Mouse (Mus musculus): ENCODE measurements around the gene Mex3a.

The Mex3a gene

DNA sequence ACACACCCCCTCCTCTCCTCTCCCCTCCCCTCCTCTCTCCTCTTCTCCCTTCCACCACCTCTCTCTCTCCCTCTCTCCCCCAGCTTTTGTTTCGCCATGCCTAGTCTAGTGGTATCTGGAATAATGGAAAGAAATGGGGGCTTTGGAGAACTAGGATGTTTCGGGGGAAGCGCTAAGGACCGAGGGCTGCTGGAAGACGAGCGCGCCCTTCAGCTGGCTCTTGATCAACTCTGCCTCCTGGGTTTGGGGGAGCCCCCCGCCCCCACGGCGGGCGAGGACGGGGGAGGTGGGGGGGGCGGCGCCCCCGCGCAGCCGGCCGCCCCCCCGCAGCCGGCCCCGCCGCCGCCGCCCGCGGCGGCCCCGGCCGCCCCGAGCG is at the start of gene Mex3a:
Gene Mex3a (plus strand): TSS at position 97 of the 376 bp plus-strand sequence.
- DNase-seq (ENCODE audit: low spot score) = no peak

DNA sequence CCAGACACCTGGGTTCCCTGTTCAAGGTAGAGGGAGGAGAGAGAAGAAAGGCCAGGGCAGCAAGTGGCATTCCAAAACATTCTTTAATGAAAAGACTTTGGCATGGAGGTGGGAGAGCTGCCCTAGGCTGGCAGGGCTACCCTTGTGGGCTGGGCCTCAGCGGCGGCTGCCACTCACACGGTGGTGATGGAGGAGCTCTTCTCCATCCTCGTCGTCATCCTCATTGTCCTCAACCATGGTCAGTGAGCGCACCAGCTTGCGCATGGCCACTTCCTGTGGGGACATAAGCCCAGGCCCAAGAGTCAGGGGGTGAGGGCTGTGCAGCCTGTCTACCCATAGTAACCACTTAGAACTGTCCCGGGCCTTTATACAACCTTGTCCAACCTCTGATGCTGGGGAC is 49.1 kb upstream of the Mex3a start:
- no peak for DNase-seq (ENCODE audit: low spot score)

DNA sequence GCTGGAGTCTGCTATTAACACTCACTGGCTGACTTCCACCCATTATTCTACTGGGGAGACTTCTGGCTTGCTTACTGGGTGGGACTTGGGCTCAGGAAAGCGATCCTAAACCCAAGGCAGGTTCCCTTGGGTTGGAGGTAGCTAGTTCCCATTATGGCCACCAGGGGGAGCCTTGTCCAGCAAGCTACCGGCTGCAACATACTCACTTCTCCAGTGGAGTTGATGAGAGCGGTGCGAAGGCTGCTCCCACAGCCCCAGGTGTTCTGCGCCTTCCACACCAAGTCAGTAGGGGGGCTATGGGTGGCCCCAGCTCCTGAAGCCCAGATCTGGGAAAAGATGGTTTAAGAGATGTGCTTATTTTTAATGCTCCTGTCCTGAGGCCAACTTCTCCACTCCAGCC is 48.6 kb upstream of the Mex3a start:
- DNase-seq (ENCODE audit: low spot score) = peak; percentile 78

DNA sequence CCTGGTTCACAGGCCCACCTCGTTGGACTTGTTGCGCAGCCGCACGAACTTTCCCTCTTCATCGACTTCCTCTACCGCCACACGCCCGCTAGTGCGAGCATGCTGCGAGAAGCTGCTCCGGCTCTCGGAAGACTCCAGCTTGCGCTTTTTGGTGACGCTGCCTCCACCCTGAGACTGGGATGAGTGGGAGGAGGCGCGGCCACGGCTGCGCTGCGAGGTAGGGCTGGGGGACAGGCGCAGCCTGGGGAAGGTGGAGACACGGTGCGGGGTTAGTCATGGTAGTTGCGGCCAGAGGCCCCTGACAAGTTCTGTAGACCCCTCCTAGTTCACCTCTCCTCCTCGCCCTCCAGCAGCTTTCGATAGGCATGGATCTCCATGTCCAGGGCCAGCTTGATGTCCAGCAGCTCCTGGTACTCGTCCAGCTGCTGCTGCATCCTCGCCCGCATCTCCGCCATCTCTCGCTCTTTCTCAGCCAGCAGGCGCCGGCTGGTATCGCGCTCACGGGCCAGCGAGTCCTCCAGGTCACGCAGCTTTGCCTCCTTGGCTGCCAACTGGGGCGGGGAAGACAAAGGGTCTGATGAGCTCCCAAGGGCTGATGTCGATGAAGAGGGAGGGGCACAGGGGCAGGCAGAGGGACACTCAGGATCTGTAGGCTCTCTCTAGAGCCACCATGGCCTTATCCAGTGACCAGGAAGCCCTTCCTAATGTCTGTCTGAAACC is 47.4 kb upstream of the Mex3a start:
- DNase-seq (ENCODE audit: low spot score) = peak; percentile 59

DNA sequence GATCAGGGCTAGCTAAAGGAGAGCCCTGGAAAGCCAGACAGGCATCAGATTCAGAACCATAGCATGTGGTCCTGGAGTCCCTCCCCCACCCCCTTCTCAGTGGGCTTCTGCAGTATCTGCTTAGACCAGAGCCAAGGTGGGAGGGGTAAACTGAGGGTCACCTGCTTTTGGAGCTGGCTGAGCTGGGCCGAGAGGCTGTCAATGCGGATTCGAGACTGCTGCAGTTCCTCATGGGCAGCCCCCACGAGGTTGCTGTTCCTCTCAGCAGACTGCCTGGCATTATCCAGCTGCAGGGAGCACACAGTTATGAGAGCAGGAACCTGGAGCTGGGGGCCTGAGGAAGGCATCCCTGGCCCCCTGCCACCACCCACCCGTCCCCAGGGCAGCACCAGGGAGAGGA is 46.2 kb upstream of the Mex3a start:
- DNase-seq (ENCODE audit: low spot score) = no peak

DNA sequence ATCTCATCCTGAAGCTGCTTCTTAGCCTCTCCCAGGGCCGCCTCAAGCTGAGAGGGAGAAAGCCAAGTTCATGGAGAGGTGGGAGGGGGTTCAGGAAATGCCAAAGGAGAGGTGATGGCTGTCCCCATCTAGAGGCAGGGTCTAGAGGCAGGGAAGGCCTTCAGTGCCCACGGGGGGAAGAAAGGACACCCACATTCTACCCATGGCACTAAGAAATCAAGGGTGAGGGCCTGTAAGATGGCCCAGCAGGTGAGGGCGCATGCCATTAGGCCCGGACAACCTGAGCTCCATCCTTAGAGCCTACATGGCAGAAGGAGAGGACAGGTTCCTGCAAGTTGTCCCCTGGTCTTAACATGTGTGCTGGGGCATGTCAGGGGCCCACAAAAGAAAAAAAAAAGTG is 45.3 kb upstream of the Mex3a start:
- no peak for DNase-seq (ENCODE audit: low spot score)

DNA sequence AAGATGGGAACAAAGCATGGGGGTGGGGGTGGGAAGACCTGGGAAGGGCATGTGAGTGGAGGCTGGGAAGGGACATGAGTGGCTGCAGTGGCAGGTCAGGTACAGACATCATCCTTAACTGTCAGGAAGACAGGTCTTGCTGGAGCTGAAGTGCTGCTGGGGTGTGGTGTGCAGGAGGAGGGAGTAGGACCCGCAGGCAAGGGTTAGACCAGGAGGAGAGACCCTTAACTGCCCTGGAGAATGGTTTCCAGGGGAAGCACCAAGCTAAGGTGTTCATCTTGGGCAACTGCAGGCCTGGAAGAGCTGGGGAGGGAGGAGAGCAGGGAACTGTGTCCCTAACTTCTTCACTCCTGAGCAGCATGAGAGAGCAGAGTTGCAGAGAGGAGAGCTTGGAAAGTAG is 44.8 kb upstream of the Mex3a start:
- no peak for DNase-seq (ENCODE audit: low spot score)

DNA sequence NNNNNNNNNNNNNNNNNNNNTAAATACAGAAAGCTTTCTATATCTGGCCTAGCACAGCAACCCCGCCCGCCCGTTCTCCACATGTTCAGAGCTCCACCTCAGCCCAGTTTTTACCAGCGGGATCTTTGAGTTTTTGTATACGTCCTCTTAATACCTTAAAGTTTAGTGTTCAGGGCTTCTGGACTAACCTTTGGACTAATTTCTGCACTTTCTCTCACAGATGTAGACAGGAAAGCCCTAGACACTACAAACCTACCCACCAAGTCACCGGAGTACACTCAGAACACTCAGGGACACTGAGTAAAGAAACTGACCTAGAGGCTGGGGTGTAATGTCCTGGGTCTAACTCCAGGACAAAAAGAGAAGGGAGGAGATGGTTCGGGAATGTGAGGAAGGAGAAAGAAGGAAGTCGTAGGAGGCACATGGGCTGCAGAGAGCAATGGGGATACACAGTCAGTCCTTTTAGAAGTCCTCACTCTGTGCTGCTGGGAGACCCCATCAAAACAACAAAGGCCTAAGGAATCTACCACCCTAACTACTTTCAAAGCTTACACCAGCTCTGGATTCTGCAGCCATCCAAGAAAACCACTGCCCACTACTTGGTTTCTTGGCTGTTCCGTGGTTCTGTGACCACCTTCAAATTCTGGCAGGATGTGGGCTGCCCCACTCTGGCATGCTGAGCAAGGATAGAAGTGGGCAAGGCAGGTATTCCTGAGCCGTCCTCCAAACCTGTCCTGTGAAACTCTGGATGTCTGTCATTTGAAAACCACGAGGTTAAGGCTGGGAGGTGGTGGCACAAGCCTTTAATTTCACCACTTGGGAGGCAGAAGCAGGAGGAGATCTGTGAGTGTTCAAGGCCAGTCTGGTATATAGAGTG is 38.3 kb upstream of the Mex3a start:
- no peak for DNase-seq (ENCODE audit: low spot score)

DNA sequence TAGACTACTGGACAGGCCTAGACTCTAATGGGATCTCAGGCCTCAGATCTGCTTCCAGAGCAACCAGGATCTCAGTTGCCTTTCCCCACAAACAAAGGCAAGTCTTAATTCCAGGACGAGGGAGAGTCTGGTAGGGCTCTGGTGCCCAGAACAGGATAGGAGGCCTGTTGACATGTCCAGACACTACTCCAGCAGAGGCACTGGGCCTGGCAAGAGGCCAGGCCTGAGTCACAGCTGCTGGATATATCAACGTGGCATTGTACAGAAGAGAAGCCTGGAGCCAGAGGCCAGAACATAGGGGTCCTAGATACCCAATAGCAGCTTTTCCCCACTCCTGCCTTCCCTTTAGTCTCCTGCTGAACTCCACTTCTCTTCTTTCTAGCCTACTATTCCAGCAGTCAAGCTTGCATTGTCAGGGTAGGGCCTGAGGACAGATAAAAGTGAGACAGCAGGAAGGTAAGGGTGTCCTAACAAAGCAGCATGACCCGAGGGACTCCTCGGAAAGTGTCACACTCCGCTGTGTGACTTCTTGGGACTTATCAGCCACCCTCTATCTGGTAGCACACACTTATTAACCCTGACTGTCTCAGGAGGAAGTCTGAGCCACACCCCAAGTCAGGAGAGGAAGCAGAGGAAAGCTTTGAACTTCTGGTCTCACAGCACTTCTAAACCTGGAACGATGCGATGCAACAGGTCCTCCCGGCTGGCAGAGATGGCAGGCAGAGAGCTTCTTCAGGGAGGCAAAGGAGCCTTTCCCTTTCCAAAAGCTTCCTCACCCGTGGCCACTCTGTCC is 37.2 kb upstream of the Mex3a start:
- no peak for DNase-seq (ENCODE audit: low spot score)

DNA sequence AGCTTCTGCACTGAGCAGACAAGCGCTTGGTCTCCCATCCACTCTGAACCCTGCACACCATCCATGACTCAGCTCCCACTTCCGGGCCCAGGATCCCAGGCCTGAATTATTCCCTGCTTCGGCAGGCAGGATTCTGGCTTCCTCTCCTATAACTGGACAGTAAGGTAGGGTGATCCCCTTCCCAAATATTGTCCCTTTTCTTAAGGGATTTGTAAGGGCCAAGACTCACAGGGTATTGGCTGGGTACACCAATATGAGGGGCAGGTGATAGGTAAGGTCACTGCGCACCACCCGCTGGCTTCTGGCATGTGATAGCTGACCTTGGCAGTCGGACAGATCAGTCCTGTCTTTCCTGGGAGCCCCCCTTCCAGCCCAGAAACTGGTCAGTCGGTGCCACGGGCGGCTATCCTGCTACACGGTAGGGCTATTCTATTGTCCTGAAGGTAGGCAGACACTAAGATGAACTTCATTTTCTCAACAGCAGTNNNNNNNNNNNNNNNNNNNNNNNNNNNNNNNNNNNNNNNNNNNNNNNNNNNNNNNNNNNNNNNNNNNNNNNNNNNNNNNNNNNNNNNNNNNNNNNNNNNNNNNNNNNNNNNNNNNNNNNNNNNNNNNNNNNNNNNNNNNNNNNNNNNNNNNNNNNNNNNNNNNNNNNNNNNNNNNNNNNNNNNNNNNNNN is 36.3 kb upstream of the Mex3a start:
- DNase-seq (ENCODE audit: low spot score) = no peak

DNA sequence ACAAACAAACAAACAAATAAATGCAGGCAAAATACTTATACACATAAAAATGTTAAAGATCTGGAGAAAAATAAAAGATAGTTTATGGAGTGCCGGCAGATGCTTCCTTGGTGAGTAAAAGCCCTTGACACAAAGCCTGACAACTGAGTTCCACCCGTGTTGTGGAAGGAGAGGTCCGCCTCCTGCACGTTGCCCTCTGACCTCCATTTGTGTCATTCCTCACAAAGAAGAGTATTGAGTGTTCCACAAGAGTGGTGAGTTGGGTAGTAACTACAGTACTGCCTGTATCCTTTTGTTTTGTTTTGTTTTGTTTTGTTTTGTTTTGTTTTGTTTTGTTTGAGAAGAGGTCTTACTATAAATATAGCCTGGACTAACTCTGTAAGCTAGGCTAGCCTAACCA is 32.6 kb upstream of the Mex3a start:
- DNase-seq (ENCODE audit: low spot score) = no peak

DNA sequence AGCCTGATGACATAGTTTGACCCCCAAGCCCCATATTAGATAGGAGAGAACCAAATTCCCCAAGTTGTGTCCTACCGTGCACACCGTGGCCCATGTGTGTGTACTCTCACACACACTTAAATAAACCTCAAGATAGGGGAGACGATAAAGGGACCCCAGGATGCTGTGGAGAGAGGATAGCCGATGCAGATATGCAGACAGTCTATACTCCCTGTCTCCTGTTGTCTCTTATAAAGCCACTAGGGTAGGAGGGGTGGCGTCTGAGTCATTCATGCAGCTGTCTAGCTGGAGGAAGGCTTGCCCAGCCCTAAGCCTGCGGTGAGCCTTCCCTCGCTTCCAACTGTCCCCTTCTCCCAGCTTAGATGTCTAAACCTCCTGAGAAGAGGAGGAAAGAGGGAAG is 32.1 kb upstream of the Mex3a start:
- DNase-seq (ENCODE audit: low spot score) = no peak

DNA sequence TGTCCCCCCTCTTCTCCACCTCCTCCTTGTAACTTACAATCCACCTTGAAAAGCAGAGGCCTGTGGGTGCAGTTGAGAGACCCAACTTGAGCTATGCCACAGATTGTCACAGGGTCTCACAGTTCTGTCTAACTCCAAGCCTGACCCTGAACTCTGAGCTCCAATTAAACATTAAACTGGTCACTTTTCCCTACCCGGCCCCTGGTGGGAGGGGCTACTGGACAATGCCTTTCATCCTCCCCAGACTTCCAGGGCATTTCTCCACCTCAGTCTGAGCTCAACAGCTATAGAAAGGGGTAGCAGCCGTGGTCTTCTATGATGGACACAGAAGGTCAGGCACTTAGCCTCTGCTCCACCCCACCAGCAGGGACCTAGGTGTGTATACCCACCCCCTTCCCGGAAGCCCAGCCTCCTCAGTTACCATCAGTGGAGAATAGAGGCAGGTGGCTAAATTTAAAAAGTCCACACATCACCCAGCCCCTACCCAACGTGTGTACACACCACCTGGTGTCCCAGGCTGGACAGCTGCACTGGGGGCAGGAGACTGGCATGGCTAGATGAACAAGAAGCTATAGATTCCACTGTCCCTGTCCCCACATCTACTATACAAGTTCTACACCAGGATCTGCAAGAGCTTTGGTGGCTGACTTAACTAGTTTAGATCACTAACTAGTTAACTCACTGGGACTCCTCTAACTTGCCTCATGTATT is 31.4 kb upstream of the Mex3a start:
- no peak for DNase-seq (ENCODE audit: low spot score)

DNA sequence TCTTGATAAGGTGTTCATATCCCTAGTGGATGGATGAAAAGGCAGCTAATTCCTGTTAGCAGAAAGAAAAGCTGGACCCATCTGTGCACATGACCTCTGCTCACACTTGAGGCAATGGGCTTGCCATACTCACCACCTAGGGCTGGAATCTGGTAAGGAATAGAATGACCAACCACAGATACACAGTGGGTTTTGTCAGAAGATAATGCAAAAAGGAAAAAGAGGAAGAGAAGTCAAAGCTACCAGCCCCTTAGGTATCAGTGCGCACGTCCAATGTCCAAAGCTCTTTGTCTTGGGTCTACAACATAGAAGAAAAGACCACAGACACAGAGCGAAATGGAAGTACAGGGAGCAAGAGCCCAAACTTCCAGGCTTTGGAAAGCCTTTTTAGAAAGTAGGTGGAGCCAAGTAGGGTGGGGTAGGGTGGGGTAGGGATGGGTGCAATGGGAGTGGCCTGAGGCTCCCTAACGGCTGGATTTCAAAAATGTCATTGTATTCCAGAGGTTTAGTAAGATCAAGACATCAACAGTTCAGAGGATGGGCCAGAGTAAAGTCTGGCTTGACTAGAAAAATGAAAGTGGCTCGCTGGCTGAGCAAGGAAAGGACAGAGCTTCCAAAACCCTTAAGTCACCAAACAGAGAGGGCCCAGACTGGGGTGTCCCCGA is 30.7 kb upstream of the Mex3a start:
- DNase-seq (ENCODE audit: low spot score) = no peak

DNA sequence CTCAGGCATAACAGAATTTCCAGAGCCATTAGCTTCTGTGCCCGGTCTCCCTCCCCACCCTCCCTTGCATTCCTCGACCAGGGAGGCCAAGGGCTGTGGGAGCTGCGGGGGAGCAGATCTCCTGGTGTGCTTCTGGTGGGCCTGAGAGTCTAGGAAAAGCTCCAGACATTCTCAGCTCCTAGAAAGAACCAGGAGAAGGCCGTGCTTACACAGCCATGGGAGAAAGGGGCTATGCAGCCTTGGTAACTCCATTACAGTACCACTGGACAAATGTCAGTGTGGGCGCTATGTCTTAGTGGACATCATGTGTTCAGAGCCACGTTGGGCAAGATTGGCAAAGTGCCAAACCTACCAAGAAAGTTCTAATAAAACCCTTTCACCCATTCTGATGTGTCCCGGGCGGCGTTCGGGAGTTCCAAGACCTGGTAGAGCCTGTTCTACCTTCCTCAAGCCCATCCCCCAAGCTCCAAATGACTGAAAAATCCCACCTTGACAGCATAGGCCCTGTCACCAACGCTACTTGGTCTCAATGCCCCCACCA is 30.1 kb upstream of the Mex3a start:
- DNase-seq (ENCODE audit: low spot score) = no peak

DNA sequence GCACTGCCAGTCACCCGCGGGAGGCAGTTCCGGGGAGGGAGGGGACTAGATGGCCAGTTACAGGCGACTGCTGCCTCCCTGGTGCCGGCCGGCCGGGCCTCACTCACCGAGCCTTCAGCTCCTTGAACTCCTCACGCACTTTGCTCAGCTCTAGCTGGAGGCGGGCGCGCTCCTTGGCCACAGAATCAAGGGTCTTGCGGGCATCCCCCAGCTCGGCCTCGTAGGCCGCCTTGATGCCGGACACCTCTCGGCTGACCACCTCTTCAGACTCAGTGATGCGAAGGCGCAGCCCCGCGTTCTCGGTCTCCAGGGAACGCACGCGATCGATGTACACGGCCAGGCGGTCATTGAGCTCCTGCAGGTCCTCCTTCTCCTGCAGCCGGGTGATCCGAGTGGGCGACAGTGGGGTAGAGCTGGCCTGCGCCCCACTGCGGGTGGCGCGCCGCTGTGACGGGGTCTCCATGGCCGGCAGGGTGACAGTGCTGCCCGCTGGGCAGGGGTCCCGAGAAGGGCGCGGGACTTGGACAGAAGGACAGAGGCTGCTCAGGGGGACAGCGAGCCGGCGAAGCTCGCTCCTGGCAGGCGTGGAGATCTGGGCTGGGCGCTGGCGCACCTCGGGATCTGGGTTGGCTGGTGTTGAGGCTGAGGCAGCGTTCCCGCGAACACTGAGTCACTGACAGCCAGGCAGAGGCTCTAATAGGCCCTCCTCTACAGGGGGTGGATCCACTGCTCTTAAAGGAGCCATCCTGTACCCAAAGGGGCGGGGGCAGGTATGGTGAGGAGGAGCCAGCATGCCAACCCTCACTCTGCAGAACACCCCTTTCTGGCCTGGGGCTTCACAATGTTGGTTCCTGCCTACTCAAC is 29.3 kb upstream of the Mex3a start:
- peak; percentile 70 for DNase-seq (ENCODE audit: low spot score)

DNA sequence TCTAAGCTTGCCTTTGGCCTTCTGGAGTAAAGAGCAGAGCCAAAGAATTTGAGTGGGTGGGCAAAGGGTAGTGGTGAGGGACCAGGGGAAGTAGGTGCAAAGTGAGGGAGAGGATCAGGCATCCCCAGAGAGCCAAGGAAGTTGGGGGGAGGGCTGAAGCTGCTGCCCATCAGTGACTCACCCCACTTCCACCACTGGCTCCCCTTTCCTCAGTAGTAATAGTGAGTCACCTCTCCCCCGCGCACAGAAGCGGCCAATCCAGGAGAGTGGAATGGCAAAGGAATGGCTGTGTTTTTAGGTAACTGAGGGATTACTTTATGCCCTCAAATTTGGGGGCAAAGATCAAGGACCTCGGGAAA is 28.7 kb upstream of the Mex3a start:
- DNase-seq (ENCODE audit: low spot score) = no peak

DNA sequence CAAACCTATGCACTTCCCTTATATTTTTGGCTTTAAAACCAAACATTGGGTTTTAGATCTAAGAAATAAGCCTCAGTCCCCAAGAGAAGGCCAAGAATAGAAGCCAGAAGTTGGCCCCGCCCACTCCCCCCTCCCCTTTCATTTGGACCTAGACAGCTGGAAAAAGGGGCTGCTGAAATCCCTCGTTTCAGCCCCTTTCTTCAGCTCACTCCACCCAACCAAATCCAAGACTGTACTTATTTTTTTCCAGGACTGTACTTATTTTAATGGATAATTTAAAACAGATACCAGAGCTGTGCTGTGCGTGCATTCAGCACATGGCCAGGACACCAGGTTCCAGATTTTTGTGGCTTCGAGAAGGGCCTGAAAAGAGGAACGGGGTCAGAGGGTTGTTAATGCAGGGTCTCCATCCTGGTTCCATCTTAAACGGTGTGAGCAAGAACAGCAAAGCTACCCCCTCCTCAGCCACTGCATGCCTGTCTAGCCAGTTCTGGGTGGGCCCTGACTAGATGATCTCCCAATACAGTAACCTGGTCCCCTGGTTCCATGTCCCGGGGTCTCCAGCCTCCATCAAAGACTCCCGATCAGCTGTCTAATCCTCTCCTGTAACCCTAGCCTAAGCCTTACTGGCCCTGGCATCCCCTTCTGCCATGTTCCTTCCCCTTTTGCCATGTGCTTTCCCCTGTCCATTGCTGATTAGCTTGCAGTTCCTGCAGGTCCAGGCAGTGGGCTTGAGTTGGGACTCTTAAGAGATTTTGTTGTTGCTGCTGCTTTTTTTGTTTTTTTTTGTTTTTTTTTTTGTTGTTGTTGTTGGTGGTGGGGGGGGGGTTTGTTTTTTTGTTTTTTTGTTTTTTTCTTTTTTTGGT is 28.1 kb upstream of the Mex3a start:
- DNase-seq (ENCODE audit: low spot score) = no peak

DNA sequence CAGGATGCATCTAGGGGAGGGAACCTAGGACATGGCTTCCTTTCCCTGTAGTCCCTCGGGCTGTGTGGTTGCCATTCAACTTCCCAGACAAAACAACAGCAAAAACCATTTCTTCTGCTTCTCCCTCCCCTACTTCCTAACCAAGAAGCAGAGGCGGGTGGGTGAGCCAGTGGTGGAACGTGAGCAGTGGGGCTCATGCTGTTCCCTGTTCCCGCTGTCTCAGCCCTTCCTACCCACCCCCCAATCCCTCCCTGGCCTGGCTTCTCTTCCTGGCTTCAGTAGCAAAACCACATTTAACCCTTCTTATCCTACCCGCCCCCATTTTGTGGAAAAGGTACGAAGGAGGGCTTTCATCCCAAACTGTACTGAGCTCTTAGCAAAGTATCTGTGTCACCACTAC is 27.1 kb upstream of the Mex3a start:
- DNase-seq (ENCODE audit: low spot score) = no peak
